Mouse (Mus musculus) cortical plate, adult 2 months (tissue): ENCODE results near the gene Qser1. TPM values are rescaled to one million over a fixed set of nuclear protein-coding genes. Genes with fewer than 3 reads are reported as not detected.

Experiments
- H3K27ac ChIP-seq: fragments of 200-500 bp; 2 replicates; pipeline ENCODE4 v1.5.1; 2012; ENCODE audit warnings: low read length, control low read depth, inconsistent platforms; ENCODE audit not compliant: insufficient read depth
- H3K4me1 ChIP-seq: fragments of 200-500 bp; 2 replicates; pipeline ENCODE4 v1.6.1; 2011; ENCODE audit warnings: low read length; ENCODE audit not compliant: control insufficient read depth, insufficient read depth
- H3K4me3 ChIP-seq: fragments of 200-500 bp; 2 replicates; pipeline ENCODE4 v1.5.1; 2011; ENCODE audit warnings: mild to moderate bottlenecking, low read length, control low read depth; ENCODE audit not compliant: insufficient read depth
- CTCF ChIP-seq: fragments of 200-500 bp; IDR thresholded peaks from 2 replicates; pipeline ENCODE4 v1.5.1; 2011; ENCODE audit warnings: mild to moderate bottlenecking, control low read depth, low read length; ENCODE audit not compliant: insufficient read depth; ENCODE audit errors: extremely low read depth
- POLR2A ChIP-seq: fragments of 200-500 bp; IDR thresholded peaks from 2 replicates; pipeline ENCODE4 v1.6.1; 2011; ENCODE audit warnings: mild to moderate bottlenecking, low read length, control low read depth; ENCODE audit not compliant: insufficient read depth; ENCODE audit errors: extremely low read depth
- polyA plus RNA-seq: library from polyadenylated mRNA; depleted of rRNA; stranded (reverse); fragments of >200 nt; gene quantifications from 2 replicates; pipeline ENCODE4 v1.2.3, GENCODE M21; 2012

Qser1 gene
- polyA plus RNA-seq, 1 experiment = 6.3 TPM

DNA sequence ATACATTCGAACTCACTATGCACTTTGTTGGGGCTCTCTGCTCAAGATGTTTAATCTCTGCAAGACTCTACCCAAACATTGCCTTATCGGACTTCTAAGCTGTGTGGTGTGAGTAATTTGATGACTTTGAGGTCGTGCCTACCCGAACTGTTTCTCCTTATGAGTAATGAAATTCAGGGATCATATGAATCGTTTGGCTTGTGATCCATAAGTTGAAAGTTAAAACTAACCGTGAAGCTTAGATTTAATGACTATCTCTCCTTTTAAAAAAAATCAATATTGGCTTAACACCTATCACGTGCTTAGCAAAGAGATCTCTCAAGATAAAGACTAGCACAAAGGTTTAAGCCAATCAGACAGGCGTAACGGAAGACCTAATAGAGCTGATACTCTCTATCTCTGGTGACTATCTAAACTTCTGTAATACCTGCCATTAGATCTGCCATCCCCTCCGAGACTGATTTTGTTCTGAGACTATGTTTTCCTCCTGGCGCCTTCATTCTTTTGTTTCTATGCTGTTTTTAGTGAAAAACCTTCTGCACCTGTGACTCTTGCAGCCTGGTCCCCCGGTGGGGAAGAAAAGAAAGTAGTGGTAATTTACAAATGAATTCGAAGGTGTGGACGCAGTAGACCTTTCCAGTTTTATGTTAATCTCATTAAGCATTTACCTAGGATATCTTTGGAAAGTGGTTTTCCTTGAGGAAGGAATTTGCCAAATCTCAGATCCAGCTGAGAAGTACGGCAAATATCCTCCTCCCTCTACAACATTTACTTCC, 1.2 kb upstream of the Qser1 start:
- H3K4me1 ChIP-seq = peaks cover 2% of the 10 kb centered on the region; the same call in 1 of the 2 replicates
- no peak for TF ChIP-seq CTCF
- H3K4me3 ChIP-seq = peak overlapping the region; percentile 73; the same call in 1 of the 2 replicates
- H3K27ac ChIP-seq = 0 out of 2 replicates have a peak overlapping the region, but pooled peaks have one; percentile 12

DNA sequence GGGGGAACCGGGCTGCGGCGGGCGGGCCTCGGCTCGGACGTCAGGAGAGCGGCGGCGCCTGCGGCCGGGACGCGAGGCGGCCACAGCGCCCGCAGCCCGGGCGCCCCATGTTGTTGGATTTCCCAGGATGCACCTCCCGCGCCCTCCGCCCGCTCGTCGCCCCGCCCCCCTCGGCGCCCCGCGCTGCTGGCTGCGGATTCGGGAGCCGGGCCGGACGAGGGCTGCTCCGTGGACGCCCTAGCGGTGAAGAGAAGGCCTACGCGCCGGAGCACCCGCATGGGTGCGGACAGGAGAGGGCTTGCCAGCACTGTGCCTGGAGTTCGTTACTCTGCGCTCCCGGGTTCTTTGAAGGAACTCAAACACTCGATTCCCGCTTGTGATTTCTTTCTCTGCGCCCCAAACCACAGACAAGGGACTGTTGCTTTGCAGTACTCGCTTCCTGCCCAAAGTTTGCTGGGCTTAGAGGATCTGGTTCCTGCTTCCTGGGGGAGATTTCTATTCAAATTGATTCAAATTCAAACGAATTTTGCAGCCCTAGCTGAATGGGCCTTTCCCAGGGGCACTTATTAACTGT, 393 bp upstream of the Qser1 start:
- H3K4me3 ChIP-seq = peak overlapping the region; percentile 73
- TF ChIP-seq POLR2A = 0 out of 2 replicates have a peak, but pooled peaks have one; percentile 30
- TF ChIP-seq CTCF = 0 out of 2 replicates have a peak, but pooled peaks have one; percentile 9
- peak overlapping the region; percentile 52; the same call in 1 of the 2 replicates for H3K27ac ChIP-seq
- H3K4me1 ChIP-seq = peaks cover 2% of the 10 kb centered on the region; the same call in 1 of the 2 replicates

DNA sequence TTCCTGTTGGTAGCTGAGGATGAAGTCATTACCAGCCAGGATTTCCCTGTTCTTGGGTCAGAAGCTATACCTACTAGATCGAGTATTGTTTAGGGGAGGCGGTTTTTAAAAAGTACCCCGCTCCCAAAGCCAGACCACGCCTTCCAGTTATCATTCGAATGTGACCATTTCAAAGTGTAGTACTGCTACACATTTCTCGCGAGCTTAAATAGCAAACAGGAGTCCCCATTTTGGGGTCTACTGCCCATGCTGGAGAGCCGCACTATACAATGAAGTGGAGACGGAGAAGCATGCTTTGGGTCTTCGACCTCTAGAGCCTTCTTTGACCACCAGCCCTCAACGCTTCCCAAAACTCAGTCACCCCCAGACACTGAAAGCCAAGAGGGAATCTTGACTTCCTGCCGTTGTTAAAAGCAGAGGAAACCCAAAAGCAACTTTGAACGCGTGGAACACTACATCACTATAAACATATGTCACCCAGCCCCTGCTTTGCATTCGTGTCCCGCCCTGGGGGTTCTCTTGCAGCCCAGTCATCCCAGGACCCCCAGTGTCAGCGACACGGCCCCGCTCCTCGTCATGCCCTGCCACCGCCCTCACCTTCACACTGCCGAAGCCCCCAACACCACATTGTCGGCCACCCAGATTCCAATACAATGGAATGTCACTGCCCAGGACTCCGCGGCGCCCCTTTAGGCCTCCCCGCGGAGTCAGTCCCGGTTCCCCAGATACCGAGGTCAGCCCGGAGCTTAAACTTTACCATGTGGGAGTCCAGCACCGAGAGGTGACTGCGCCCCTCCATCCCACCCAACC, 794 bp downstream of the Qser1 start:
- H3K27ac ChIP-seq = 0 out of 2 replicates have a peak overlapping the region, but pooled peaks have one; percentile 12
- H3K4me1 ChIP-seq = peaks cover 2% of the 10 kb centered on the region; the same call in 1 of the 2 replicates
- no peak for TF ChIP-seq POLR2A
- no peak for TF ChIP-seq CTCF
- peak overlapping the region; percentile 73 for H3K4me3 ChIP-seq

GRCm38 (mm10) chr2:104814181-104814951, 2.2 kb downstream of the Qser1 start:
- no peak overlapping the region for H3K4me3 ChIP-seq
- no peak overlapping the region for H3K27ac ChIP-seq
- TF ChIP-seq CTCF = no peak
- no peak for TF ChIP-seq POLR2A
- H3K4me1 ChIP-seq = peaks cover 2% of the 10 kb centered on the region; the same call in 1 of the 2 replicates

- no peaks in the 10 kb centered on the region for H3K4me1 ChIP-seq
- TF ChIP-seq CTCF (no peak), POLR2A (no peak)
- no peak overlapping the region for H3K4me3 ChIP-seq
- H3K27ac ChIP-seq = no peak overlapping the region
Measured at GRCm38 (mm10) chr2:104805435-104805834, 11.1 kb downstream of the Qser1 start.

- Histone ChIP-seq H3K27ac (no peak overlapping the region), H3K4me3 (no peak overlapping the region), H3K4me1 (no peaks in the 10 kb centered on the region)
- TF ChIP-seq CTCF (0 out of 2 replicates have a peak, but pooled peaks have one; percentile 5), POLR2A (no peak)
Measured at GRCm38 (mm10) chr2:104774763-104775162, 41.8 kb downstream of the Qser1 start.

DNA sequence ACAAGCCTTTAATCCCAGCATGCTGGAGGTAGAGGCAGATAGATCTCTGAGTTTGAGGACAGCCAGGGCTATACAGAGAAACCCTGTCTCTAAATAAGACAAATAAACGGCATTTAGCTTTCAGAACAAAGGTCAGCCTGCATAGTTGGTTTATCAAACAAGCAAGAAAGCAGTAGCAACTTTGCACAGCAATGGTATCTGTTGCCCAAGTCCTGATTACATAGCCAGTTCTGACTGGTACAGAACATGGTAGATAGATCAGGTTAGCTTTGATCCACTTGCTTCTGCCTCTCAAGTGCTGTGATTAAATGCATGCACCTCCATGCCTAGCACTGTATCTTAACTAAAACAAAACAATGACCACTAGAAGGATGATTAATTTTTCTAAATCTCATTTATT, 47.9 kb downstream of the Qser1 start:
- TF ChIP-seq POLR2A (no peak), CTCF (no peak)

DNA sequence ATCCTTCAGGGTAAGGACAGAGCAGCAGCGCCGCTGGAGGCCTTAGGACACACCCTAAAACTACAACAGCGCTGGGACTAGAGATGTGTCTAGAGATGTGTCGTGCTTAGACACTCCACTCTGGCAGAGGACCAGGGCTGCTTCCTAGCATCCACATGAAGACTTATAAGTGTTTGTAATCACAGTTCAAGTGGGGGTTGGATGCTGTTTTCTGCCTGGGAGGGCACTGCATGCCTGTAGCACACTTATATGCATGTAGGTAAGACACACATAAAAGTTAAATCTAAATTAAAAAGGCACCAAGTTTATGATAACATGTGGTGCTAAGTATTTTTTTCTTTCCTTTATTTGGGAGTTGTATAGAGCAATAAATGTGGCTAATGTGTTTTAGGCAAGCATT, 52.5 kb downstream of the Qser1 start:
- no peaks in the 10 kb centered on the region for H3K4me1 ChIP-seq
- H3K27ac ChIP-seq = no peak overlapping the region
- TF ChIP-seq POLR2A (no peak), CTCF (no peak)
- H3K4me3 ChIP-seq = no peak overlapping the region

More for the DNA sequence above, 47.9 kb downstream of the Qser1 start:
- Histone ChIP-seq H3K4me1 (no peaks in the 10 kb centered on the region), H3K4me3 (no peak overlapping the region), H3K27ac (no peak overlapping the region)

- no peak for TF ChIP-seq CTCF
- TF ChIP-seq POLR2A = no peak
- no peaks in the 10 kb centered on the region for H3K4me1 ChIP-seq
- no peak overlapping the region for H3K4me3 ChIP-seq
- H3K27ac ChIP-seq = no peak overlapping the region
Measured at GRCm38 (mm10) chr2:104763134-104763703, 53.3 kb downstream of the Qser1 start.

GRCm38 (mm10) chr2:104750611-104751010, 65.9 kb downstream of the Qser1 start:
- Histone ChIP-seq H3K4me1 (no peaks in the 10 kb centered on the region), H3K27ac (no peak overlapping the region), H3K4me3 (no peak overlapping the region)
- peak; percentile 22; the same call in 1 of the 2 replicates for TF ChIP-seq CTCF
- no peak for TF ChIP-seq POLR2A
